In the genomic region with DNA sequence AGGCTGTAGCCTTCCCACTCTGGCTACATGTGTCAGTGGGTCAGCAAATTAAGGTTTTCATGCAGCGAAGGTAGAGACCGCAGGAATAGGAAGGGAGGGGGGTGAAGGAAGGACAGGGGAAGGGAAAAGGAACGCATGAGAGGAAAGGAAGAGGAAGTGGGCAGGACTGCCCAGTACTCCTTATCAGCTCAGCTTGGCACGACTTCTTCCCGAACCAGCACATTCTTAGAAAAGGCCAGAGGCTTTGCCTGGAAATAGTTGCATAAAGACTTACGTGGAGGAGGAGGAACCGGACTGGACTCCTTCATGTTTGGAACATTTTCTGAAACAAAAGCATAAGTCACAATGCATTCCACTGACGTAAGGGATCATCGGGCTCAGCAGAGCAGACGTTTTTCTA, we compare ENCODE assay signal across 12 mouse cellular contexts.
DNase-seq lines count a peak whose midpoint lies in the region; ATAC-seq and TF ChIP-seq lines count a peak whose summit lies in the region.
"Had no signal": no experiment of that assay in that cellular context is flagged by ENCODE, and none has a peak within 500 bp of the region (broad histone marks: within the 10 kb centered on the region; RNA-seq: fewer than 3 reads in every experiment).

No protein-coding gene starts in this region.

- H3K27ac ChIP-seq in heart, embryonic 10.5 days: peak overlapping the region; percentile 24; the same call in 1 of the 2 replicates
- H3K27ac ChIP-seq in MEL (ENCODE audit: control insufficient read depth, low read depth, low read length): 0 out of 2 replicates have a peak overlapping the region, but pooled peaks have one; percentile 21
- H3K27ac ChIP-seq in lung, embryonic 15.5 days: peak overlapping the region; percentile 22
- H3K27ac ChIP-seq in midbrain, embryonic 13.5 days: no peak overlapping the region
- H3K27ac ChIP-seq in hindbrain, embryonic 11.5 days (ENCODE audit: low read depth, low read length): no peak overlapping the region
- no peak overlapping the region for H3K27ac ChIP-seq in forebrain, embryonic 14.5 days (ENCODE audit: low read depth, low read length)
- H3K27ac ChIP-seq: intestine, embryonic 15.5 days had no signal

- peak; percentile 26 to 52; a peak in 2 of 4 replicates for TF ChIP-seq EP300 in MEL (IDR thresholded peaks at IDR 0.05; ENCODE audit: low read depth in 1 of 2, low read length in 2 of 2)

- H3K9me3 ChIP-seq in heart, embryonic 10.5 days: no peaks in the 10 kb centered on the region
- H3K9me3 ChIP-seq in MEL (replicated peaks; ENCODE audit: insufficient read depth, low read length): no peaks in the 10 kb centered on the region
- no peaks in the 10 kb centered on the region for H3K9me3 ChIP-seq in lung, embryonic 15.5 days
- H3K9me3 ChIP-seq in midbrain, embryonic 13.5 days: no peaks in the 10 kb centered on the region
- H3K9me3 ChIP-seq in hindbrain, embryonic 11.5 days (ENCODE audit: control insufficient read depth, low read length): no peaks in the 10 kb centered on the region
- no peaks in the 10 kb centered on the region for H3K9me3 ChIP-seq in forebrain, embryonic 14.5 days (replicated peaks; ENCODE audit: control insufficient read depth, low read length)
- H3K9me3 ChIP-seq: intestine, embryonic 15.5 days had no signal

- intact Hi-C loops in heart, postnatal 36 days (cut with DNase I): loop anchor here (5.0 kb wide), 2 partner anchors 59 to 166 kb away; partner anchors contain the start of gene Tgfbr3

- no peak overlapping the region for H3K4me2 ChIP-seq in lung, embryonic 15.5 days
- no peak overlapping the region for H3K4me2 ChIP-seq in midbrain, embryonic 13.5 days (replicated peaks)
- H3K4me2 ChIP-seq in hindbrain, embryonic 11.5 days (replicated peaks; ENCODE audit: low read depth, low read length): no peak overlapping the region
- H3K4me2 ChIP-seq in forebrain, embryonic 14.5 days (ENCODE audit: low read length): no peak overlapping the region
- H3K4me2 ChIP-seq: intestine, embryonic 15.5 days had no signal

- 55% methylated on average over 10 of the region's 10 CpGs for WGBS in heart, embryonic 10.5 days
- WGBS in lung, embryonic 15.5 days: 51% methylated on average over 10 of the region's 10 CpGs
- 76% methylated on average over 10 of the region's 10 CpGs for WGBS in midbrain, embryonic 13.5 days
- WGBS in hindbrain, embryonic 11.5 days: 72% methylated on average over 10 of the region's 10 CpGs
- WGBS in forebrain, embryonic 14.5 days: 75% methylated on average over 10 of the region's 10 CpGs

- no peak for TF ChIP-seq RAD21 in MEL (IDR thresholded peaks at IDR 0.05; ENCODE audit: low read depth, low read length)

- no peak for TF ChIP-seq CTCF in MEL (IDR thresholded peaks at IDR 0.05 in 2 of 3, conservative IDR thresholded peaks at IDR 0.05 in 1 of 3; ENCODE audit: control insufficient read depth in 1 of 3, insufficient read depth in 1 of 3, low read depth in 2 of 3, low read length in 3 of 3, poor library complexity in 1 of 3, severe bottlenecking in 1 of 3)

- H3K79me2 ChIP-seq in MEL (ENCODE audit: control insufficient read depth, insufficient read depth, low read length, poor library complexity): no peaks in the 10 kb centered on the region

- no peak for TF ChIP-seq POLR2A in MEL (IDR thresholded peaks at IDR 0.05; ENCODE audit: control insufficient read depth in 1 of 2, insufficient read depth in 1 of 2, low read depth in 1 of 2, low read length in 2 of 2, poor library complexity in 1 of 2)

- no peak overlapping the region for H3K4me3 ChIP-seq in heart, embryonic 10.5 days
- no peak overlapping the region for H3K4me3 ChIP-seq in MEL (ENCODE audit: control insufficient read depth in 1 of 2, insufficient read depth in 1 of 2, low read depth in 2 of 2, low read length in 2 of 2)
- H3K4me3 ChIP-seq in lung, embryonic 15.5 days: no peak overlapping the region
- H3K4me3 ChIP-seq in midbrain, embryonic 13.5 days (replicated peaks): no peak overlapping the region
- no peak overlapping the region for H3K4me3 ChIP-seq in hindbrain, embryonic 11.5 days (ENCODE audit: low read depth, low read length)
- H3K4me3 ChIP-seq in forebrain, embryonic 14.5 days (ENCODE audit: low read depth, low read length): no peak overlapping the region
- H3K4me3 ChIP-seq: intestine, embryonic 15.5 days; myocyte had no signal

- H3K9ac ChIP-seq in MEL (ENCODE audit: control insufficient read depth, low read depth, low read length, poor library complexity, severe bottlenecking): no peak overlapping the region
- H3K9ac ChIP-seq in lung, embryonic 15.5 days: no peak overlapping the region
- no peak overlapping the region for H3K9ac ChIP-seq in midbrain, embryonic 13.5 days (replicated peaks)
- no peak overlapping the region for H3K9ac ChIP-seq in hindbrain, embryonic 11.5 days (ENCODE audit: low read depth, low read length)
- no peak overlapping the region for H3K9ac ChIP-seq in forebrain, embryonic 14.5 days (ENCODE audit: low read length)
- H3K9ac ChIP-seq: intestine, embryonic 15.5 days had no signal

- DNase-seq in heart, embryonic 10.5 days (ENCODE audit: low spot score): no peak
- no peak for DNase-seq in heart, postnatal 36 days
- peak; percentile 47 for DNase-seq in MEL (ENCODE audit: low read depth, low spot score)
- DNase-seq in hindbrain, embryonic 11.5 days (ENCODE audit: low spot score): no peak
- DNase-seq in forebrain, embryonic 14.5 days (ENCODE audit: low spot score): no peak
- DNase-seq: gastrocnemius, postnatal 25 days; layer of hippocampus, postnatal 36 days had no signal

- no peaks in the 10 kb centered on the region for H3K27me3 ChIP-seq in heart, embryonic 10.5 days (ENCODE audit: insufficient read depth, poor library complexity, severe bottlenecking)
- no peaks in the 10 kb centered on the region for H3K27me3 ChIP-seq in MEL (ENCODE audit: control insufficient read depth in 1 of 2, insufficient read depth in 2 of 2, low read length in 2 of 2)
- H3K27me3 ChIP-seq in lung, embryonic 15.5 days: no peaks in the 10 kb centered on the region
- no peaks in the 10 kb centered on the region for H3K27me3 ChIP-seq in midbrain, embryonic 13.5 days
- no peaks in the 10 kb centered on the region for H3K27me3 ChIP-seq in hindbrain, embryonic 11.5 days (ENCODE audit: control insufficient read depth, insufficient read depth, low read length)
- H3K27me3 ChIP-seq in forebrain, embryonic 14.5 days (replicated peaks; ENCODE audit: control insufficient read depth, insufficient read depth, low read length): 0 out of 2 replicates have a peak, but pooled peaks cover 4% of the 10 kb centered on the region
- H3K27me3 ChIP-seq: intestine, embryonic 15.5 days had no signal

- H3K4me1 ChIP-seq in heart, embryonic 10.5 days: peaks cover 39% of the 10 kb centered on the region
- H3K4me1 ChIP-seq in MEL (ENCODE audit: control insufficient read depth in 1 of 2, insufficient read depth in 2 of 2, low read length in 2 of 2): peaks cover 0 to 9% of the 10 kb centered on the region in 2 experiments; a peak in 3 of 4 replicates
- peaks cover 48% of the 10 kb centered on the region for H3K4me1 ChIP-seq in lung, embryonic 15.5 days
- no peaks in the 10 kb centered on the region; the same call in 1 of the 2 replicates for H3K4me1 ChIP-seq in midbrain, embryonic 13.5 days (replicated peaks)
- no peaks in the 10 kb centered on the region for H3K4me1 ChIP-seq in hindbrain, embryonic 11.5 days (replicated peaks; ENCODE audit: control insufficient read depth, insufficient read depth, low read length)
- no peaks in the 10 kb centered on the region for H3K4me1 ChIP-seq in forebrain, embryonic 14.5 days (ENCODE audit: control insufficient read depth, insufficient read depth, low read length)

- H3K36me3 ChIP-seq in heart, embryonic 10.5 days: peaks cover 33% of the 10 kb centered on the region; the same call in 1 of the 2 replicates
- H3K36me3 ChIP-seq in MEL (ENCODE audit: control insufficient read depth in 1 of 2, insufficient read depth in 2 of 2, low read length in 2 of 2): peaks cover 0 to 8% of the 10 kb centered on the region in 2 experiments; a peak in 2 of 4 replicates
- H3K36me3 ChIP-seq in lung, embryonic 15.5 days: 0 out of 2 replicates have a peak, but pooled peaks cover 4% of the 10 kb centered on the region
- H3K36me3 ChIP-seq in midbrain, embryonic 13.5 days: no peaks in the 10 kb centered on the region
- no peaks in the 10 kb centered on the region for H3K36me3 ChIP-seq in hindbrain, embryonic 11.5 days (ENCODE audit: control insufficient read depth, insufficient read depth, low read length)
- no peaks in the 10 kb centered on the region for H3K36me3 ChIP-seq in forebrain, embryonic 14.5 days (ENCODE audit: control insufficient read depth, insufficient read depth, low read length)
- H3K36me3 ChIP-seq: intestine, embryonic 15.5 days had no signal

- ATAC-seq in granulocyte monocyte progenitor cell, adult 5-6 weeks (replicated peaks; ENCODE audit: poor library complexity, severe bottlenecking): peak; percentile 75; the same call in 1 of the 2 replicates
- ATAC-seq in lung, embryonic 15.5 days (ENCODE audit: borderline replicate concordance, extremely low read depth, low FRiP score, low TSS enrichment): peak; percentile 43; the same call in 1 of the 2 replicates
- no peak for ATAC-seq in midbrain, embryonic 13.5 days
- no peak for ATAC-seq in hindbrain, embryonic 11.5 days (ENCODE audit: low FRiP score)
- no peak for ATAC-seq in forebrain, embryonic 14.5 days
- ATAC-seq: intestine, embryonic 15.5 days had no signal

TF ChIP-seq in MEL, 35 proteins besides CTCF, POLR2A, EP300 and RAD21:
- no peak for TF ChIP-seq POLR2AphosphoS5 (IDR thresholded peaks at IDR 0.05; ENCODE audit: borderline replicate concordance, low read depth, low read length)
- 0 out of 2 replicates have a peak, but pooled peaks have one; percentile 7 for TF ChIP-seq ETS1 (IDR thresholded peaks at IDR 0.05; ENCODE audit: low read depth, low read length)
- no peak for TF ChIP-seq POLR2AphosphoS2 (IDR thresholded peaks at IDR 0.05; ENCODE audit: low read length)
- TF ChIP-seq SIN3A (IDR thresholded peaks at IDR 0.05; ENCODE audit: low read length): 0 out of 2 replicates have a peak, but pooled peaks have one; percentile 29
- TF ChIP-seq BHLHE40 (IDR thresholded peaks at IDR 0.05; ENCODE audit: borderline replicate concordance, low read depth, low read length): 0 out of 2 replicates have a peak, but pooled peaks have one; percentile 14
- TF ChIP-seq GATA1 (IDR thresholded peaks at IDR 0.05; ENCODE audit: low read depth, low read length): peak; percentile 68

Comparison
In these comparisons a context has a peak if more than half of its experiments do, and no peak if none do; other contexts are left out.
1. H3K27ac ChIP-seq: peak in heart, embryonic 10.5 days (single experiment), MEL (single experiment) and lung, embryonic 15.5 days (single experiment); none in midbrain, embryonic 13.5 days (single experiment), hindbrain, embryonic 11.5 days (single experiment) and forebrain, embryonic 14.5 days (single experiment).
2. ATAC-seq: peak in granulocyte monocyte progenitor cell, adult 5-6 weeks (single experiment) and lung, embryonic 15.5 days (single experiment); none in midbrain, embryonic 13.5 days (single experiment), hindbrain, embryonic 11.5 days (single experiment) and forebrain, embryonic 14.5 days (single experiment).